Mouse (Mus musculus): Measurements from ENCODE around the gene Atf3. TPM values are rescaled to one million over a fixed set of nuclear protein-coding genes. Genes with fewer than 3 reads are reported as not detected.

The Atf3 gene
- 106 to 123 TPM (median 119 TPM) in 4 replicates for total RNA-seq (2023; ENCODE audit: inconsistent age)

DNA sequence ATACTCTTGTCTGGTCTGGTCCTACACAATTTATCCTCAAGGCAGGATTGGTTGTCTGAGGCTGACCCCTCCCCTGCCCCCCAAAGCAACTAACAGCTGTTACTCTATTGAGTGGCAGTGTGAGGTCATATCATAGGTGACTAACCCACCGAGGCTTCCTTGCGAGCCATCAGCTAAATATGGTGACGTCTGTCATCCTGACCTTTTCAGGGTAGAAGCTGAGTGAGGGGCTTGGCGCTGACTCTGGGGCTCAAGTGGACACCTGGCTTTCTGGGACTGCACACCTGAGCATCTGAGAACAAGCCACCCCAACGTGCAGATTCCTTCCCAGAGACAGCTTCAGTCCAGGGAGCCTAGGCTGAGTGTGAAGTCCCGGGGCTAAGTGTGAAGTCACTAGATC, at the start of gene Atf3:
Gene Atf3 (minus strand): TSS at position 101 of the 400 bp plus-strand sequence.

DNA sequence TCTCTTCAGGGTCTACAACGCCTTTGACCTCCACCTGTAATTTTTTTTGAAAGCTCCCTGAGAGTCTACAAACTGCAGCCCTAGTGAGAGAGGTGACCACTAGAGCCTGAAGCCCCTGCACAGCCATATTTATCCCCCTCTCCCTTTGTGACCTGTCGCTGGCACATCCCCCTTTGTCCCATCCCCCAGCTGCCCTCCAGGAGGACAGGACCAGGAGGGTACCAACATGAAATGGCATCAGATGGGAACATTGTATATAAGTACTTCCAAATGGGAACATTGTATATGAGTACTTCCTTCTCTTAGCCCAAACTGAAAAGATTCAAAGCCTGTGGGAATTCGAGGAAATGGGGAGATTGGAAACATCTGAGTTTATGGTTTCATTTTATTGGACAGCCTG, 53.1 kb downstream of the Atf3 start, which contains the start of gene Fam71a:
Gene Fam71a (minus strand): TSS at position 101 of the 400 bp plus-strand sequence.

Other genes with a start within 250 kb of the Atf3 start
- gene Vash2, start 238.7 kb downstream of the Atf3 start, total RNA-seq (2023; ENCODE audit: inconsistent age) = 0.54 to 0.96 TPM (median 0.77 TPM) in 4 replicates
- 14.5 to 19.1 TPM (median 17.3 TPM) in 4 replicates for gene Flvcr1, start 191.9 kb downstream of the Atf3 start, total RNA-seq (2023; ENCODE audit: inconsistent age)
- not detected in 4 replicates for gene Spata45, start 181.4 kb downstream of the Atf3 start, total RNA-seq (2023; ENCODE audit: inconsistent age)
- gene Tatdn3, start 155.1 kb downstream of the Atf3 start, total RNA-seq (2023; ENCODE audit: inconsistent age) = 8.4 to 12.4 TPM (median 11.0 TPM) in 4 replicates
- gene Nsl1, start 155.0 kb downstream of the Atf3 start, total RNA-seq (2023; ENCODE audit: inconsistent age) = 0.97 to 3.9 TPM (median 1.8 TPM) in 4 replicates
- gene Batf3, start 120.2 kb downstream of the Atf3 start, total RNA-seq (2023; ENCODE audit: inconsistent age) = 0.90 to 1.2 TPM in 2 of 4 replicates, not detected in the others
- 0.36 to 0.74 TPM (median 0.52 TPM) in 4 replicates for gene Fam71a, start 53.2 kb downstream of the Atf3 start, total RNA-seq (2023; ENCODE audit: inconsistent age)
- gene Nenf, start 100.2 kb upstream of the Atf3 start, total RNA-seq (2023; ENCODE audit: inconsistent age) = 15.9 to 17.7 TPM (median 16.1 TPM) in 4 replicates
- 31.0 to 39.9 TPM (median 36.4 TPM) in 4 replicates for gene Tmem206, start 107.9 kb upstream of the Atf3 start, total RNA-seq (2023; ENCODE audit: inconsistent age)
- 204 to 211 TPM (median 207 TPM) in 4 replicates for gene Ppp2r5a, start 185.2 kb upstream of the Atf3 start, total RNA-seq (2023; ENCODE audit: inconsistent age)

All from B cell, adult (primary cell).